ENCODE assay signal across 9 mouse cellular contexts in genomic region chr1:194223015-194223414, GRCm38 (mm10).
DNase-seq lines count a peak whose midpoint lies in the region; ATAC-seq and TF ChIP-seq lines count a peak whose summit lies in the region.
"Had no signal": no experiment of that assay in that cellular context is flagged by ENCODE, and none has a peak within 500 bp of the region (broad histone marks: within the 10 kb centered on the region; RNA-seq: fewer than 3 reads in every experiment).

No protein-coding gene starts in this region.

- H3K9ac ChIP-seq in forebrain, embryonic 15.5 days (replicated peaks) = no peak overlapping the region

- no peaks in the 10 kb centered on the region for H3K4me1 ChIP-seq in G1E (ENCODE audit: insufficient read depth, low read depth, low read length)
- peaks cover 53% of the 10 kb centered on the region for H3K4me1 ChIP-seq in forebrain, embryonic 15.5 days
- no peaks in the 10 kb centered on the region for H3K4me1 ChIP-seq in lung, adult 2 months (ENCODE audit: control insufficient read depth, insufficient read depth, low read length)

- H3K9me3 ChIP-seq in G1E (replicated peaks) = no peaks in the 10 kb centered on the region
- H3K9me3 ChIP-seq in forebrain, embryonic 15.5 days = no peaks in the 10 kb centered on the region

- H3K4me3 ChIP-seq in G1E (ENCODE audit: low read depth, low read length) = no peak overlapping the region
- H3K4me3 ChIP-seq in forebrain, embryonic 15.5 days = no peak overlapping the region
- H3K4me3 ChIP-seq in lung, adult 2 months (replicated peaks; ENCODE audit: extremely low read depth, low read depth, low read length) = no peak overlapping the region
- H3K4me3 ChIP-seq: erythroblast, embryonic 14.5 days had no signal

- 2% methylated on average over 9 of the region's 9 CpGs for WGBS in forebrain, embryonic 15.5 days
- under 1% methylated on average over 9 of the region's 9 CpGs for WGBS in lung, adult 2 months

- no peak overlapping the region for H3K27ac ChIP-seq in forebrain, embryonic 15.5 days (replicated peaks)

- intact Hi-C loops in heart, postnatal 36 days (cut with DNase I) = loop anchor here (5.0 kb wide), 4 partner anchors 521 to 836 kb away; no protein-coding TSS in a partner anchor

- DNase-seq in G1E (ENCODE audit: low spot score) = peak; percentile 3
- peak; percentile 14 for DNase-seq in cerebellum, adult 11 months
- peak; percentile 77 to 80 for DNase-seq in heart, postnatal 36 days
- peak; percentile 46 to 67 for DNase-seq in layer of hippocampus, adult 18-20 months (ENCODE audit: low spot score in 2 of 2)
- DNase-seq in lung, adult 2 months = peak; percentile 48
- peak; percentile 63 for DNase-seq in ovary, postnatal 14 days (ENCODE audit: low spot score)
- peak; percentile 68 for DNase-seq in thymus, postnatal 14 days

- no peaks in the 10 kb centered on the region for H3K36me3 ChIP-seq in G1E (replicated peaks)
- H3K36me3 ChIP-seq in forebrain, embryonic 15.5 days = no peaks in the 10 kb centered on the region

- peak; percentile 79 for TF ChIP-seq CTCF in G1E (IDR thresholded peaks at IDR 0.05; ENCODE audit: low read depth, low read length)
- peak; percentile 73 for TF ChIP-seq CTCF in lung, adult 2 months (IDR thresholded peaks at IDR 0.05; ENCODE audit: insufficient read depth, low read length)

- no peak overlapping the region for H3K4me2 ChIP-seq in forebrain, embryonic 15.5 days (replicated peaks)

- TF ChIP-seq POLR2A in lung, adult 2 months (IDR thresholded peaks at IDR 0.05; ENCODE audit: borderline replicate concordance, extremely low read depth, low read depth, low read length) = no peak

- H3K27me3 ChIP-seq in G1E (ENCODE audit: insufficient read depth, low read length) = no peaks in the 10 kb centered on the region
- H3K27me3 ChIP-seq in forebrain, embryonic 15.5 days = no peaks in the 10 kb centered on the region

- ATAC-seq in G1E (ENCODE audit: extremely low read depth, insufficient number of reproducible peaks, low FRiP score, poor library complexity, severe bottlenecking) = peak; percentile 57
- ATAC-seq in forebrain, embryonic 15.5 days (replicated peaks) = peak; percentile 60

Comparison
In these comparisons a context has a peak if more than half of its experiments do, and no peak if none do; other contexts are left out.
1. DNase-seq: peak in every context shown above with its lines; median percentile 78 in heart, postnatal 36 days; 68 in thymus, postnatal 14 days; 63 in ovary, postnatal 14 days; 56 in layer of hippocampus, adult 18-20 months; 48 in lung, adult 2 months; 14 in cerebellum, adult 11 months; 3 in G1E.